Mouse (Mus musculus) lung, postnatal 0 days (tissue): ENCODE data around the gene Wdr25.
A peak's percentile ranks its signal among the peaks of the same experiment; 100 is the strongest.

Experiments used
- CTCF ChIP-seq: IDR thresholded peaks from 2 replicates; pipeline ENCODE4 v1.5.1; 2016; ENCODE audit warnings: antibody characterized with exemption, mild to moderate bottlenecking
- EP300 ChIP-seq: IDR thresholded peaks from 2 replicates; pipeline ENCODE4 v1.6.1; 2016; ENCODE audit warnings: antibody characterized with exemption, mild to moderate bottlenecking, control low read depth

- TF ChIP-seq CTCF (peak; percentile 43), EP300 (no peak)
Observed at GRCm38 (mm10) chr12:109023780-109024179, 130.3 kb downstream of the Wdr25 start.
